Mouse (Mus musculus): ENCODE measurements around the gene Nap1l4.

GRCm38 (mm10) chr7:143536251-143536650 is 12.7 kb downstream of the Nap1l4 start:
- no peak for TF ChIP-seq POLR2A (IDR thresholded peaks at IDR 0.05; ENCODE audit: low read depth, low read length)
- TF ChIP-seq CTCF (IDR thresholded peaks at IDR 0.05; ENCODE audit: borderline replicate concordance, insufficient read depth, low read length) = no peak

Data from embryonic fibroblast, embryonic 13.5 days (primary cell).